Mouse (Mus musculus): ENCODE measurements around the gene Dut.
A peak's percentile ranks its signal among the peaks of the same experiment; 100 is the strongest.

Gene Dut

DNA sequence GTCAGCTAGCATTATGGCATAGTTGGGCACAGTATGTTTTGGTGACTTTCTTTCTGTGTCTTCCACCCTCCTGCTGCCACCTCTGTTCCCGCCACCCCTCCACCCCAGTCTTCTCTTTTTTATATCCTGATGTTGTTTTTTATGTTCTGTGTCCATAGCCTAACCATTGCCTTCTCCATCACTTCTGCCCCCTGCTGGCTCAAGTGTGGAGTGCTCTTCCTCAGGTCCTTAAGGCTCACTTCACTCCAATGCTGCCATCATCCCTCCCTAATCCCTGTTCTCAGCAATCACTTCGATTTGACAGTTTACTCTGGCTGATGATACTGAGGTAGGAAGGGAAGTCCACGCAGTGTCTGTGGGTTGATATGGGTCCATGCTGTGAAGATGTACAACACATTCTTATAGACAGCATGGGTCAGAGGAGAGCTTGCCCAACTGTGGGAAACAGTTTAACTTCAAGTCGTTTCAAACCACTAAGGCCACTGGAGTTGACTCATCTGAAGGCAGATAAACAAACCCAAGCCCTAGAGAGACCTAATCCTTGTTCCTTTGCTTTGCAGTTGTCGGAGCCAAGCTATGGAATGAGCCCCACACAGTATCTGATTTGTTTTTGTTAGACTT is 56.9 kb downstream of the Dut start:
- DNase-seq (ENCODE audit: low read depth, low spot score) = peak; percentile 16

GRCm38 (mm10) chr2:125304746-125305145 is 57.8 kb downstream of the Dut start:
- no peak for DNase-seq (ENCODE audit: low read depth, low spot score)

DNA sequence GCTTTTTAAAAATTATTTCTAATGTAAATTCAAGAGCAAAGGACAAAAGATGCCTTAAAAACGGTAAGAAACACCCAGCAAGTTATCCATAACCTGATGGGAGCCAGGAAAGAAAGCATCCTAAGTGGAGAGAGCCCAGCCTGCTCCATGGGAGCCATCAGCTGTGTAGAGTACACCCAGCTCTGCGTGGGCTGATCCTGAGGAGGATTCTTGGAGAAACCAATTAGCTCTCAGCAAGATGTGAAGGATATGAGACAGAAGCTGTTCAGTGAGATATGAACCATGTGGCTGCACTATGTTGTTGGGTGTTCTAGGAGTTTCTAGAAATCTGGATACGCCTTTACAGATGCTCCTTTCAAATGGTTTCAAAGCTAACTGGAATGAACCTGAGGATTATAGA is 58.7 kb downstream of the Dut start:
- DNase-seq (ENCODE audit: low read depth, low spot score) = no peak
